Mouse (Mus musculus) forebrain, embryonic 13.5 days (tissue): Measurements from ENCODE around the gene Fam189a1. TPM values are rescaled to one million over a fixed set of nuclear protein-coding genes. Genes with fewer than 3 reads are reported as not detected.
A peak's percentile ranks its signal among the peaks of the same experiment; 100 is the strongest.

Experiments
- ATAC-seq: fragments of 200-750 bp; cut with Nextera tagmentation; 2 replicates; pipeline ENCODE4 v1.8.0; 2017
- H3K27ac ChIP-seq: fragments of 300-500 bp; sonication (generic); 2 replicates; pipeline ENCODE4 v1.5.1; 2015; ENCODE audit warnings: inconsistent platforms, mild to moderate bottlenecking, moderate library complexity
- H3K27me3 ChIP-seq: fragments of 300-500 bp; sonication (generic); 2 replicates; pipeline ENCODE4 v1.6.1; 2015; ENCODE audit warnings: mild to moderate bottlenecking, inconsistent platforms
- H3K36me3 ChIP-seq: fragments of 300-500 bp; sonication (generic); 2 replicates; pipeline ENCODE4 v1.6.1; 2015; ENCODE audit warnings: mild to moderate bottlenecking, inconsistent platforms; ENCODE audit not compliant: poor library complexity, severe bottlenecking
- H3K4me1 ChIP-seq: fragments of 300-500 bp; sonication (generic); 2 replicates; pipeline ENCODE4 v1.6.1; 2015; ENCODE audit warnings: inconsistent platforms
- H3K4me2 ChIP-seq: fragments of 300-500 bp; sonication (generic); 2 replicates; pipeline ENCODE4 v1.6.1; 2015; ENCODE audit warnings: inconsistent platforms, mild to moderate bottlenecking, moderate library complexity
- H3K4me3 ChIP-seq: fragments of 300-500 bp; sonication (generic); 2 replicates; pipeline ENCODE4 v1.5.1; 2015; ENCODE audit warnings: mild to moderate bottlenecking, inconsistent platforms
- H3K9ac ChIP-seq: fragments of 300-500 bp; sonication (generic); 2 replicates; pipeline ENCODE4 v1.6.1; 2015; ENCODE audit warnings: mild to moderate bottlenecking, inconsistent platforms
- H3K9me3 ChIP-seq: fragments of 300-500 bp; sonication (generic); replicated peaks from 2 replicates; pipeline ENCODE4 v1.6.1; 2016; ENCODE audit warnings: inconsistent platforms
- WGBS: fragments of 180-500 bp; shearing (Covaris S2); methylation state at CpG from one replicate; pipeline ENCODE4 v1.1.7; 2015; 5-methylcytosine and 5-hydroxymethylcytosine counted together
- polyA plus RNA-seq: library from polyadenylated mRNA; unstranded; fragments of >200 nt; fragmentation: Nextera tagmentation; extraction: Ambion mirVana; gene quantifications from 2 replicates; pipeline ENCODE4 v1.2.1, GENCODE M21; 2015

Gene Fam189a1
- polyA plus RNA-seq, 1 experiment from 2014 or later = 3.0 TPM

- no peak overlapping the region for H3K9ac ChIP-seq
- H3K4me3 ChIP-seq = no peak overlapping the region
- no peaks in the 10 kb centered on the region for H3K27me3 ChIP-seq
- WGBS = 78% methylated on average over 8 of the region's 8 CpGs
- H3K4me1 ChIP-seq = no peaks in the 10 kb centered on the region
- H3K36me3 ChIP-seq = no peaks in the 10 kb centered on the region
- H3K27ac ChIP-seq = no peak overlapping the region
- no peak for ATAC-seq
- no peaks in the 10 kb centered on the region for H3K9me3 ChIP-seq
- H3K4me2 ChIP-seq = no peak overlapping the region
Measured at GRCm38 (mm10) chr7:64770779-64771390, 385.5 kb downstream of the Fam189a1 start.

GRCm38 (mm10) chr7:64769768-64770167, 386.6 kb downstream of the Fam189a1 start:
- Histone ChIP-seq H3K36me3 (no peaks in the 10 kb centered on the region), H3K9ac (no peak overlapping the region), H3K9me3 (no peaks in the 10 kb centered on the region), H3K4me2 (no peak overlapping the region), H3K4me1 (no peaks in the 10 kb centered on the region), H3K4me3 (no peak overlapping the region), H3K27me3 (no peaks in the 10 kb centered on the region), H3K27ac (no peak overlapping the region)
- peak; percentile 51; the same call in 1 of the 2 replicates for ATAC-seq
- WGBS = 55% methylated on average over 7 of the region's 7 CpGs

- WGBS = 80% methylated on average over 3 of the region's 3 CpGs
- ATAC-seq = no peak
- H3K9me3 ChIP-seq = no peaks in the 10 kb centered on the region
- H3K27ac ChIP-seq = no peak overlapping the region
- H3K4me1 ChIP-seq = no peaks in the 10 kb centered on the region
- H3K9ac ChIP-seq = no peak overlapping the region
- H3K4me3 ChIP-seq = no peak overlapping the region
- no peaks in the 10 kb centered on the region for H3K27me3 ChIP-seq
- H3K4me2 ChIP-seq = no peak overlapping the region
- H3K36me3 ChIP-seq = no peaks in the 10 kb centered on the region
Measured at GRCm38 (mm10) chr7:64765595-64765994, 390.8 kb downstream of the Fam189a1 start.

GRCm38 (mm10) chr7:64755141-64755540, 401.2 kb downstream of the Fam189a1 start:
- no peak for ATAC-seq
- no peak overlapping the region for H3K9ac ChIP-seq
- WGBS = 87% methylated on average over 7 of the region's 7 CpGs

GRCm38 (mm10) chr7:64754161-64754560, 402.2 kb downstream of the Fam189a1 start:
- Histone ChIP-seq H3K9me3 (no peaks in the 10 kb centered on the region), H3K4me2 (no peak overlapping the region), H3K4me3 (no peak overlapping the region), H3K27me3 (no peaks in the 10 kb centered on the region), H3K9ac (no peak overlapping the region), H3K4me1 (no peaks in the 10 kb centered on the region), H3K27ac (no peak overlapping the region), H3K36me3 (peaks cover 30% of the 10 kb centered on the region)
- no peak for ATAC-seq
- WGBS = 83% methylated on average over 7 of the region's 7 CpGs

More at GRCm38 (mm10) chr7:64755141-64755540, 401.2 kb downstream of the Fam189a1 start:
- no peak overlapping the region for H3K27ac ChIP-seq
- no peak overlapping the region for H3K4me3 ChIP-seq
- H3K36me3 ChIP-seq = peaks cover 26% of the 10 kb centered on the region
- H3K9me3 ChIP-seq = no peaks in the 10 kb centered on the region
- H3K4me2 ChIP-seq = no peak overlapping the region
- H3K27me3 ChIP-seq = no peaks in the 10 kb centered on the region
- H3K4me1 ChIP-seq = no peaks in the 10 kb centered on the region

- WGBS = 89% methylated on average over 6 of the region's 6 CpGs
- no peak for ATAC-seq
- H3K36me3 ChIP-seq = peaks cover 31% of the 10 kb centered on the region
- H3K9ac ChIP-seq = no peak overlapping the region
- no peaks in the 10 kb centered on the region for H3K9me3 ChIP-seq
- H3K4me3 ChIP-seq = no peak overlapping the region
- no peak overlapping the region for H3K4me2 ChIP-seq
- no peak overlapping the region for H3K27ac ChIP-seq
- no peaks in the 10 kb centered on the region for H3K27me3 ChIP-seq
- H3K4me1 ChIP-seq = no peaks in the 10 kb centered on the region
Measured at GRCm38 (mm10) chr7:64753678-64754077, 402.7 kb downstream of the Fam189a1 start.

GRCm38 (mm10) chr7:64752133-64752532, 404.2 kb downstream of the Fam189a1 start:
- H3K9ac ChIP-seq = no peak overlapping the region
- ATAC-seq = 0 out of 2 replicates have a peak, but pooled peaks have one; percentile 3
- no peak overlapping the region for H3K4me3 ChIP-seq
- no peaks in the 10 kb centered on the region for H3K9me3 ChIP-seq
- no peak overlapping the region for H3K27ac ChIP-seq
- no peak overlapping the region for H3K4me2 ChIP-seq
- 98% methylated on average over 7 of the region's 7 CpGs for WGBS
- H3K4me1 ChIP-seq = no peaks in the 10 kb centered on the region
- peaks cover 41% of the 10 kb centered on the region for H3K36me3 ChIP-seq
- H3K27me3 ChIP-seq = no peaks in the 10 kb centered on the region

GRCm38 (mm10) chr7:64751465-64751864, 404.9 kb downstream of the Fam189a1 start:
- H3K36me3 ChIP-seq = peaks cover 47% of the 10 kb centered on the region
- H3K4me1 ChIP-seq = no peaks in the 10 kb centered on the region
- H3K9ac ChIP-seq = no peak overlapping the region
- peak; percentile 79 for ATAC-seq
- H3K9me3 ChIP-seq = no peaks in the 10 kb centered on the region
- no peak overlapping the region for H3K27ac ChIP-seq
- WGBS = 24% methylated on average over 5 of the region's 5 CpGs
- H3K27me3 ChIP-seq = no peaks in the 10 kb centered on the region
- H3K4me2 ChIP-seq = no peak overlapping the region
- no peak overlapping the region for H3K4me3 ChIP-seq

- H3K9ac ChIP-seq = no peak overlapping the region
- no peak overlapping the region for H3K4me3 ChIP-seq
- H3K27ac ChIP-seq = no peak overlapping the region
- H3K9me3 ChIP-seq = no peaks in the 10 kb centered on the region
- peaks cover 60% of the 10 kb centered on the region for H3K36me3 ChIP-seq
- no peak for ATAC-seq
- no peaks in the 10 kb centered on the region for H3K27me3 ChIP-seq
- WGBS = 90% methylated on average over 7 of the region's 7 CpGs
- H3K4me2 ChIP-seq = no peak overlapping the region
- H3K4me1 ChIP-seq = peaks cover 16% of the 10 kb centered on the region
Measured at GRCm38 (mm10) chr7:64743610-64744009, 412.8 kb downstream of the Fam189a1 start.

- WGBS = 29% methylated on average over 8 of the region's 8 CpGs
- no peaks in the 10 kb centered on the region for H3K9me3 ChIP-seq
- peaks cover 55% of the 10 kb centered on the region for H3K36me3 ChIP-seq
- H3K9ac ChIP-seq = no peak overlapping the region
- H3K27ac ChIP-seq = peak overlapping the region; percentile 44
- no peaks in the 10 kb centered on the region for H3K27me3 ChIP-seq
- no peak overlapping the region for H3K4me2 ChIP-seq
- peak; percentile 89 for ATAC-seq
- H3K4me3 ChIP-seq = no peak overlapping the region
- peaks cover 21% of the 10 kb centered on the region for H3K4me1 ChIP-seq
Measured at GRCm38 (mm10) chr7:64741333-64742307, 414.8 kb downstream of the Fam189a1 start.

GRCm38 (mm10) chr7:64739131-64739530, 417.2 kb downstream of the Fam189a1 start:
- no peak overlapping the region for H3K4me3 ChIP-seq
- peaks cover 33% of the 10 kb centered on the region for H3K36me3 ChIP-seq
- no peak overlapping the region for H3K27ac ChIP-seq
- H3K4me1 ChIP-seq = peaks cover 21% of the 10 kb centered on the region
- H3K9me3 ChIP-seq = no peaks in the 10 kb centered on the region
- 8% methylated on average over 11 of the region's 11 CpGs for WGBS
- H3K9ac ChIP-seq = no peak overlapping the region
- no peak for ATAC-seq
- no peaks in the 10 kb centered on the region for H3K27me3 ChIP-seq
- H3K4me2 ChIP-seq = no peak overlapping the region

- Histone ChIP-seq H3K9ac (no peak overlapping the region), H3K4me2 (no peak overlapping the region), H3K36me3 (no peaks in the 10 kb centered on the region), H3K9me3 (no peaks in the 10 kb centered on the region), H3K27ac (0 out of 2 replicates have a peak overlapping the region, but pooled peaks have one; percentile 3), H3K27me3 (no peaks in the 10 kb centered on the region), H3K4me1 (peaks cover 22% of the 10 kb centered on the region), H3K4me3 (no peak overlapping the region)
- ATAC-seq = peak; percentile 50
- WGBS = 15% methylated on average over 7 of the region's 7 CpGs
Measured at GRCm38 (mm10) chr7:64729785-64730184, 426.6 kb downstream of the Fam189a1 start.
